Comparison of ENCODE assay signal across 8 mouse cellular contexts in genomic region chr6:38635941-38636851, GRCm38 (mm10). TPM values are rescaled to one million over a fixed set of nuclear protein-coding genes. Genes with fewer than 3 reads are reported as not detected.
A peak's percentile ranks its signal among the peaks of the same experiment; 100 is the strongest.
DNase-seq lines count a peak whose midpoint lies in the region; ATAC-seq and TF ChIP-seq lines count a peak whose summit lies in the region.

No protein-coding gene starts in this region.

- no peak for TF ChIP-seq CTCF in intestine, postnatal 0 days (IDR thresholded peaks at IDR 0.05; ENCODE audit: low read depth)
- TF ChIP-seq CTCF in liver, postnatal 0 days (IDR thresholded peaks at IDR 0.05; ENCODE audit: low read depth), result no peak

- H3K36me3 ChIP-seq in intestine, postnatal 0 days (ENCODE audit: control insufficient read depth, insufficient read depth), result no peaks in the 10 kb centered on the region
- H3K36me3 ChIP-seq in liver, postnatal 0 days (replicated peaks; ENCODE audit: insufficient read depth, low read length), result no peaks in the 10 kb centered on the region

- TF ChIP-seq EP300 in liver, postnatal 0 days (IDR thresholded peaks at IDR 0.05; ENCODE audit: low read depth), result no peak

- H3K4me1 ChIP-seq in brown adipose tissue, adult 24 weeks (ENCODE audit: control insufficient read depth, insufficient read depth, insufficient read length, low read length), result 0 out of 2 replicates have a peak, but pooled peaks cover 3% of the 10 kb centered on the region
- peaks cover 6% of the 10 kb centered on the region; the same call in 1 of the 2 replicates for H3K4me1 ChIP-seq in intestine, postnatal 0 days (replicated peaks; ENCODE audit: control insufficient read depth, insufficient read depth, low read length)
- H3K4me1 ChIP-seq in liver, postnatal 0 days (ENCODE audit: insufficient read depth), result peaks cover 13% of the 10 kb centered on the region

- ATAC-seq in intestine, postnatal 0 days, result peak; percentile 11
- peak; percentile 75 for ATAC-seq in liver, postnatal 0 days

- 1% methylated on average over 67 of the region's 72 CpGs for WGBS in intestine, postnatal 0 days
- WGBS in liver, postnatal 0 days (ENCODE audit: insufficient replicate concordance), result 2% methylated on average over 55 of the region's 72 CpGs

- no peak overlapping the region for H3K27ac ChIP-seq in brown adipose tissue, adult 24 weeks (replicated peaks; ENCODE audit: low read depth, low read length)
- no peak overlapping the region for H3K27ac ChIP-seq in intestine, postnatal 0 days (ENCODE audit: low read depth, low read length)
- H3K27ac ChIP-seq in liver, postnatal 0 days (ENCODE audit: low read depth), result no peak overlapping the region

- peak overlapping the region; percentile 100 for H3K4me2 ChIP-seq in intestine, postnatal 0 days (replicated peaks; ENCODE audit: low read depth)
- peak overlapping the region; percentile 85 for H3K4me2 ChIP-seq in liver, postnatal 0 days (ENCODE audit: low read depth, low read length)

- peak; percentile 40 to 55 for DNase-seq in lung, adult 18-20 months
- no peak for DNase-seq in lung, postnatal 25 days (ENCODE audit: low spot score)
- DNase-seq in gastrocnemius, postnatal 10 days, result peak; percentile 58
- peak; percentile 58 for DNase-seq in liver, postnatal 0 days
- peak; percentile 24 for DNase-seq in ovary, postnatal 14 days (ENCODE audit: low spot score)
- no peak for DNase-seq in layer of hippocampus, adult 8-10 months (ENCODE audit: low spot score in 2 of 2)

- peak overlapping the region; percentile 46 for H3K9ac ChIP-seq in intestine, postnatal 0 days (ENCODE audit: low read depth, low read length)
- H3K9ac ChIP-seq in liver, postnatal 0 days (replicated peaks), result peak overlapping the region; percentile 2; the same call in 1 of the 2 replicates

- H3K27me3 ChIP-seq in intestine, postnatal 0 days (replicated peaks; ENCODE audit: control insufficient read depth, insufficient read depth, low read length), result peaks cover 60% of the 10 kb centered on the region
- H3K27me3 ChIP-seq in liver, postnatal 0 days (ENCODE audit: insufficient read depth, low read length), result peaks cover 72% of the 10 kb centered on the region

- H3K4me3 ChIP-seq in brown adipose tissue, adult 24 weeks (ENCODE audit: insufficient read depth, low read depth, low read length), result peak overlapping the region; percentile 63
- H3K4me3 ChIP-seq in intestine, postnatal 0 days (ENCODE audit: low read depth, low read length), result peak overlapping the region; percentile 56
- H3K4me3 ChIP-seq in liver, postnatal 0 days (ENCODE audit: low read depth, low read length), result peak overlapping the region; percentile 58

- H3K9me3 ChIP-seq in intestine, postnatal 0 days (ENCODE audit: control insufficient read depth), result no peaks in the 10 kb centered on the region
- no peaks in the 10 kb centered on the region for H3K9me3 ChIP-seq in liver, postnatal 0 days (ENCODE audit: low read length)

RNA-seq across cellular contexts. Expression of gene Klrg2, which starts 0.8 kb away (rescaled TPM):
- polyA plus RNA-seq in brown adipose tissue, adult 24 weeks (2012; ENCODE audit: insufficient read depth, insufficient read length, missing spikeins), result 1.3 TPM in 1 of 2 replicates, not detected in the other
- total RNA-seq in gastrocnemius, postnatal 10 days (2021), result under 1 TPM; 0.14 to 0.54 TPM
- 0.31 and 0.44 TPM in 2 replicates for polyA plus RNA-seq in intestine, postnatal 0 days (2015; fragmentation: Nextera tagmentation; extraction: Ambion mirVana)
- not detected in 2 replicates for polyA plus RNA-seq in liver, postnatal 0 days (2015; fragmentation: Nextera tagmentation; extraction: Ambion mirVana)
- total RNA-seq in layer of hippocampus, adult 8-10 months (2022), result 1 to 10 TPM in 2 of 4 experiments, under 1 TPM in 2; 0.64 to 2.1 (median 1.00) TPM

RNA-seq across cellular contexts. Expression of gene Clec2l, which starts 26.7 kb away (rescaled TPM):
- not detected in 2 replicates for polyA plus RNA-seq in brown adipose tissue, adult 24 weeks (2012; ENCODE audit: insufficient read depth, insufficient read length, missing spikeins)
- 1 to 10 TPM; 1.2 TPM for total RNA-seq in gastrocnemius, postnatal 10 days (2021)
- polyA plus RNA-seq in intestine, postnatal 0 days (2015; fragmentation: Nextera tagmentation; extraction: Ambion mirVana), result 0.81 and 0.92 TPM in 2 replicates
- polyA plus RNA-seq in liver, postnatal 0 days (2015; fragmentation: Nextera tagmentation; extraction: Ambion mirVana), result not detected in 2 replicates
- 10 to 100 TPM; 44.2 to 56.9 (median 49.1) TPM for total RNA-seq in layer of hippocampus, adult 8-10 months (2022)

Comparison
In these comparisons a context has a peak if more than half of its experiments do, and no peak if none do; other contexts are left out.
1. DNase-seq: peak in lung, adult 18-20 months (2 of 2), gastrocnemius, postnatal 10 days (single experiment), liver, postnatal 0 days (single experiment) and ovary, postnatal 14 days (single experiment); none in lung, postnatal 25 days (single experiment) and layer of hippocampus, adult 8-10 months (0 of 2).
2. Peak in every context shown above with its lines, with median percentiles within 50 percentile points of each other: H3K4me3 ChIP-seq.